Mouse (Mus musculus) megakaryocyte, embryonic 14.5 days (primary cell): ENCODE data around the gene Fzr1.

Source experiments
- FLI1 ChIP-seq: IDR thresholded peaks from 2 replicates; pipeline ENCODE4 v1.6.1; 2012; ENCODE audit warnings: low read length, inconsistent platforms, mixed read lengths
- GATA1 ChIP-seq: IDR thresholded peaks from 3 replicates; pipeline ENCODE4 v1.6.1; 2012; ENCODE audit warnings: mixed read lengths, low read length, inconsistent platforms, borderline replicate concordance

DNA sequence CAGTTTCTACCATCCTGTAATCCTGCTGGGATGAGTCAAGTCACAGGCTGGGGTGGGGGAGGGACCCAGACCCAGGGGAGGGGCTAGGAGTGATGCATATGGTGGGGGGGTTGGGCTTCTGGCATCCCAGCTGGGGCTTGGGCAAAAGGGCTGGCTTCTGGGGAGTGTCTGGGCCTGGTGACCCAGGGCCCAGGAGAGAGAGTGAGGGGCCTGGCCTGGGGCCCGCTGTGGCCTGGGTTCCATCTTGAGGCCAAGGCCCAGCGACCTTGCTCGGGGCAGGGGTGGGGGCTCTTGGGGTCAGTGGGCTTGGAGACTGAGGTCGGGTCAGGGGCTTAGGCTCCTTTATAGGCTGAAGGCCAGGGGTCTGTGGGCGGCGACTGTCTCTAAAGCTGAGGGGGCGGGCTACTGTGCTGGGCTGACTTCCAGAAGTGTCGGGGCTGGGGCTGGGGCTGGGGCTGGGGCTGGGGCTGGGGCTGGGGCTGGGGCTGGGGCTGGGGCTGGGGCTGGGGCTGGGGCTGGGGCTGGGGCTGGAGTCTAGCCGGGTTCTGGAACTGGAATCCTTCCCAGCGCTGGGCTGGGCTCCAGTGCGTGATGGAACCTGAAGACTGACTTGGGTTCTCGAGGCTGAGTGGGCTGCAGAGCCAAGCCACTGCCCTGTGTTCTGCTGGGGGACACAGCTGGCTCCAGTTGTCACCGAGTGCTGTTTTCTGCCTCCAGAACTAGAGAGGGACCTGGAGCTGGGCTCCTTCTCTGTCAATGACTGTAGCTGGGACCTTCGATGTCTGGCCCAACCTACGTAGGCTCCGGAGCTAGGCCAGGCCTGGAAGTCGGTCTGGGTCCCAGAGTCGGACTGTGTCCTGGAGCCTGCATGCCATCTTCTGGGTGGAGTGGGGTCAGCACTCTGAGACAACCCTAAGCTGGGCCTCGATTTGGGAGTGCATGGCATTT, 42.6 kb downstream of the Fzr1 start:
- TF ChIP-seq GATA1 (no peak), FLI1 (no peak)
